Mouse (Mus musculus): Measurements from ENCODE around the gene Dexi. TPM values are rescaled to one million over a fixed set of nuclear protein-coding genes. Genes with fewer than 3 reads are reported as not detected.

Gene Dexi
- polyA plus RNA-seq, 1 experiment from 2014 or later: 3.2 TPM

DNA sequence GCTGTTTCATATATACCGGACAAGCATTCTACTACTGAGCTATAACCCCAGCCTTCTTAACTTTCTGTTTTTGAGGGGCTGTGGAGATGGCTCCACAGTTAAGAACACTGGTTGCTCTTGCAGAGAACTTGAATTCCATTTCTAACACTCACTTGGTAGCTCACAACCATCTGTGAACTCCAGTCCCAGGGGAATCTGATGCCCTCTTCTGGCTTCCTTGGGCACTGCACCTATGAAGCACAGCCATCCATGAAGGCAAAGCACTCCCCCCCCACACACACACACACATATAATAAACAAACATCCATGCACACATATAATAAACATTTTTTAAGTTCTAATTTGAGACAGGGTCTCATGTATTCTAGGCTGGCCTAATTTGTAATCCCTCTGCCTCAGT lies 20.0 kb downstream of the Dexi start:
- ATAC-seq (ENCODE audit: insufficient read depth): no peak
- 74% methylated on average over 1 of the region's 1 CpGs for WGBS (ENCODE audit: insufficient replicate concordance)

DNA sequence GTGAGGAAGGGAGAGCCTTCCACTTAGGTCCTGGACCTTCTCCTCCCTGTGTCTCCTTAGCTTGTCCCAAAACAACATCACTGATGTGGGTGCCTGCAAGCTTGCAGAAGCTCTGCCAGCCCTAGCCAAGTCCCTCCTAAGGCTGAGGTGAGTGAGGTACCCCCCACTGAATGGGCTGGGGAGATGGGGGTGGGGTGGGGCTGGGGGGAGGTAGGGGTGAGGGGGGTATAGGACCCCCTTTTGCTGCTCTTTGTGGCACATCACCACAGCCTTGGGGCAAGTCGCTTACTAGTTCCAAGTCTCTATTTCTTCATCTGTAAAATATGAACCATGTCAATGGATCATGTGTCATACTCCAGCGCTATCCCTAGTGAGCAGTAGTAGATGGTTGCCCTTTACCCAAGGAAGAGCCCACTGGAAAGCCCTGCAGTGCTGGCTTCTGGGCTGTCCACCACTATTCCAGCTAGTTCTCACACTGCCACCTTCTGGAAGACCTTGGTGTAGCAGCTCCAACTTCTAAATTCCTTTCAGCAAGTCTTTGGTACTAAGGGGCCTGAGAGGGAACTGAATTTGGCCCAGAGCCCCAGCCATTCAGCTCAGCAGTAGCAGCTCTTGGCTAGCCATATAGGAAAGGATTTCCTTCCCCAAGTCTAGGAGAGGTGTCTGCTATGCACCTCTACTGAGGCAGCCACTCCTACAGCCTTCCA lies 21.8 kb downstream of the Dexi start:
- no peak overlapping the region for H3K27ac ChIP-seq (replicated peaks)
- H3K36me3 ChIP-seq (replicated peaks): no peaks in the 10 kb centered on the region
- H3K4me3 ChIP-seq (replicated peaks): no peak overlapping the region
- no peak for ATAC-seq (ENCODE audit: insufficient read depth)
- no peaks in the 10 kb centered on the region for H3K9me3 ChIP-seq (replicated peaks)
- H3K4me1 ChIP-seq (replicated peaks): 0 out of 2 replicates have a peak, but pooled peaks cover 2% of the 10 kb centered on the region
- H3K4me2 ChIP-seq: no peak overlapping the region
- H3K9ac ChIP-seq: no peak overlapping the region
- H3K27me3 ChIP-seq: no peaks in the 10 kb centered on the region
- 25% methylated on average over 2 of the region's 2 CpGs for WGBS (ENCODE audit: insufficient replicate concordance)

More for the DNA sequence above, 20.0 kb downstream of the Dexi start:
- no peaks in the 10 kb centered on the region for H3K36me3 ChIP-seq (replicated peaks)
- H3K4me1 ChIP-seq (replicated peaks): 0 out of 2 replicates have a peak, but pooled peaks cover 2% of the 10 kb centered on the region
- no peaks in the 10 kb centered on the region for H3K9me3 ChIP-seq (replicated peaks)
- H3K27me3 ChIP-seq: no peaks in the 10 kb centered on the region
- H3K4me2 ChIP-seq: no peak overlapping the region
- no peak overlapping the region for H3K27ac ChIP-seq (replicated peaks)
- H3K4me3 ChIP-seq (replicated peaks): no peak overlapping the region
- H3K9ac ChIP-seq: no peak overlapping the region

DNA sequence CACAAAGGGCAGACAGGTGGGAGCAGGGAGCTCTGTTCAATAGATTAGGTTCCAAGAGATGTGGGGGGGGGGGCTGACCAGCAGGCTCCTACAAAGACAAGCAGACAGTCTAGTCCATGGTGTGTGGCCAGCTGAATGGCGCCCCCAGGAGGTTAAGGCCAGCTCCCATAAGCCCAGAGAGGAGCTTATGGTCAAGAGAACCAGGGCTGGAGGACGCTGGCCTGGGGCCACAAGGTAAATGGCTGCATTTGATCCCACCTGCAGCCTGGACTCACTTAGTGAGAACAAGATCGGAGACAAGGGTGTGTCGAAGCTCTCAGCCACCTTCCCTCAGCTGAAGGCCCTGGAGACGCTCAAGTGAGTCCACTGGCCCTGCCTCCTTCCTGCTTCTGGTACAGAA lies 24.8 kb downstream of the Dexi start:
- Histone ChIP-seq H3K4me1 (replicated peaks) (no peaks in the 10 kb centered on the region), H3K9ac (no peak overlapping the region), H3K4me3 (replicated peaks) (no peak overlapping the region), H3K9me3 (replicated peaks) (no peaks in the 10 kb centered on the region), H3K27ac (replicated peaks) (no peak overlapping the region), H3K4me2 (no peak overlapping the region), H3K36me3 (replicated peaks) (no peaks in the 10 kb centered on the region), H3K27me3 (no peaks in the 10 kb centered on the region)
- ATAC-seq (ENCODE audit: insufficient read depth): no peak
- 33% methylated on average over 5 of the region's 5 CpGs for WGBS (ENCODE audit: insufficient replicate concordance)

DNA sequence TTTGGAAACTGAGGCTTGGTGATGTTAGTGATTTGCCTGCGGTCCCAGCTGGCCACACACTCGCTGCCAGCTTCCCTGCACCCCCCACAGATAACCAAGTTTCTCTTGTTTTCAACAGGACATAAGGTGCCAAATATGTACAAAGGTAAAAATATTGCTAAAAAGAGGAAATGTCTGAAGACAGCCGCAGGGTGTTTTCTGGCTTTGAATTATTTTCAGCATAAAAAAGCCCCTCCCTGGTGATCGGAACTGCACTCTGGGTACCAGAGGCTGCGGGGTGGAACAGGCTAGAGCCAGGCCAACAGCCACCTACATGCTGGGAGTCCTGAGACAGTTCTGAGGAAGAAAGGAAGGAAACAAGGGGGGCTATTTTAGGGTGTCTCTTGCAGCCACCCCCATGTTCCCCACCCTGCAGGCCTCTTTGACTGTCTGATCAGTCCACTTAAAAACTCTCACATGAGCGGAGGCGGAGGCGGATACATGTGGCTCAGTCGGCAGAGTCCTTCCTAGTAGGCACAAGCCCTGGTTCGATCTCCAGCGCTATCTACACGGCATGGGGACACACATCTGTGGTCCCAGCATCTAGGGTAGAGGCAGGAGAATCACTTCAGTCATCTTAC lies 26.8 kb downstream of the Dexi start:
- Histone ChIP-seq H3K36me3 (replicated peaks) (no peaks in the 10 kb centered on the region), H3K4me3 (replicated peaks) (no peak overlapping the region), H3K4me1 (replicated peaks) (no peaks in the 10 kb centered on the region), H3K27me3 (no peaks in the 10 kb centered on the region), H3K9me3 (replicated peaks) (no peaks in the 10 kb centered on the region), H3K27ac (replicated peaks) (no peak overlapping the region), H3K9ac (no peak overlapping the region), H3K4me2 (no peak overlapping the region)
- WGBS (ENCODE audit: insufficient replicate concordance): 66% methylated on average over 12 of the region's 12 CpGs
- ATAC-seq (ENCODE audit: insufficient read depth): no peak

DNA sequence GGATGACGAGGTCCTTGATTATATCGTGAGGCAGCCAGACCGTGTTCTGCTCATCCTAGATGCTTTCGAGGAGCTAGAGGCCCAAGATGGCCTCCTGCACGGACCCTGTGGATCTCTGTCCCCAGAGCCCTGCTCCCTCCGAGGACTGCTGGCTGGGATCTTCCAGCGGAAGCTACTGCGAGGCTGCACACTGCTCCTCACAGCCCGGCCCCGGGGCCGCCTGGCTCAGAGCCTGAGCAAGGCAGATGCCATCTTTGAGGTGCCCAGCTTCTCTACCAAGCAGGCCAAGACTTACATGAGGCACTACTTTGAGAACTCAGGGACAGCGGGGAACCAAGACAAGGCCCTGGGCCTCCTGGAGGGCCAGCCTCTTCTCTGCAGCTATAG lies 31.7 kb downstream of the Dexi start:
- H3K36me3 ChIP-seq (replicated peaks): no peaks in the 10 kb centered on the region
- H3K4me2 ChIP-seq: no peak overlapping the region
- 65% methylated on average over 12 of the region's 12 CpGs for WGBS (ENCODE audit: insufficient replicate concordance)
- no peak overlapping the region for H3K27ac ChIP-seq (replicated peaks)
- H3K9ac ChIP-seq: no peak overlapping the region
- H3K4me3 ChIP-seq (replicated peaks): no peak overlapping the region
- ATAC-seq (ENCODE audit: insufficient read depth): no peak
- no peaks in the 10 kb centered on the region for H3K9me3 ChIP-seq (replicated peaks)
- no peaks in the 10 kb centered on the region for H3K27me3 ChIP-seq
- H3K4me1 ChIP-seq (replicated peaks): no peaks in the 10 kb centered on the region

DNA sequence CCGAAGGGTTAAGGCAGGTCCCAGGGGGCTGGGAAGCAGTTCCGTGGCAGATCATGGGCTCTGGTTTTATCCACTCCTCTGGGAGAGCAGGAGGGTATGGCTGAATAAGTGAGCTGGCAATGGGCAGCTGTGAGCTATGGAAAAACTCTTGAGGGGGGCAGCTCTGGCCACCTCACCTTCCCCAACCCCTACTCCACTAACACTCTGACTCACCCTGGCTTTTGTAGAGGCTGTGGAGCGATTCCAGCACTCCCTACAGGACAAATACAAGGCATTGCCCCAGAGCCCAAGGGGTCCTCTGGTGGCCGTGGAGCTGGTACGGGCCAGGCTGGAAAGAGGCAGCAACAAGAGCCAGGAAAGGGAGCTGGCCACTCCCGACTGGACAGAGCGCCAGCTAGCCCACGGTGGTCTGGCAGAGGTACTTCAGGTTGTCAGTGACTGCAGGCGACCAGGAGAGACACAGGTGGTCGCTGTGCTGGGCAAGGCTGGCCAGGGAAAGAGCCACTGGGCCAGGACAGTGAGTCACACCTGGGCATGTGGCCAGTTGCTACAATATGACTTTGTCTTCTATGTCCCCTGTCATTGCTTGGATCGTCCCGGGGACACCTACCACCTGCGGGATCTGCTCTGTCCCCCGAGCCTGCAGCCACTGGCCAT lies 32.2 kb downstream of the Dexi start:
- Histone ChIP-seq H3K4me1 (replicated peaks) (no peaks in the 10 kb centered on the region), H3K9ac (no peak overlapping the region), H3K4me2 (no peak overlapping the region), H3K27me3 (no peaks in the 10 kb centered on the region), H3K36me3 (replicated peaks) (no peaks in the 10 kb centered on the region), H3K4me3 (replicated peaks) (no peak overlapping the region), H3K9me3 (replicated peaks) (no peaks in the 10 kb centered on the region), H3K27ac (replicated peaks) (no peak overlapping the region)
- ATAC-seq (ENCODE audit: insufficient read depth): no peak
- 42% methylated on average over 14 of the region's 14 CpGs for WGBS (ENCODE audit: insufficient replicate concordance)

DNA sequence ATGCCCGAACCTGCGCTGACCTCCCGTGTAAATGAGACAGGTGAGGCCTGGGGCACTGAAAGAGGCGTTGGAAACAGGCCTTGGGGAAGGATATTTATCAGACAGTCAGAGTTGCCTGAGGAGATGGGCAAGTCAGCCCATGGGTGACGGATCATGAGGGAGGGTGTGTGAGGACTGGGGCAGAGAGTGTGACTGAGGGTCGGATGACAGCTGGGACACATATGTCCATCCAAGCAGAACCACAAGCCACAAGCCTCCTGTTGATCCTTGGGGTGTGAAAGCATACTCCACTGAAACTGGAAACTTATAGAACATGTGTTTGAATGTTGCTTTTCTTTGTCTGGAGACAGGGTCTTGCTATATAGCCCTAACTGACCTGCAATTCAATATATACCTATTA lies 34.2 kb downstream of the Dexi start:
- Histone ChIP-seq H3K27me3 (no peaks in the 10 kb centered on the region), H3K27ac (replicated peaks) (no peak overlapping the region), H3K36me3 (replicated peaks) (no peaks in the 10 kb centered on the region), H3K4me1 (replicated peaks) (no peaks in the 10 kb centered on the region), H3K4me3 (replicated peaks) (no peak overlapping the region), H3K9me3 (replicated peaks) (no peaks in the 10 kb centered on the region), H3K9ac (no peak overlapping the region), H3K4me2 (no peak overlapping the region)
- no peak for ATAC-seq (ENCODE audit: insufficient read depth)
- WGBS (ENCODE audit: insufficient replicate concordance): 53% methylated on average over 6 of the region's 6 CpGs

DNA sequence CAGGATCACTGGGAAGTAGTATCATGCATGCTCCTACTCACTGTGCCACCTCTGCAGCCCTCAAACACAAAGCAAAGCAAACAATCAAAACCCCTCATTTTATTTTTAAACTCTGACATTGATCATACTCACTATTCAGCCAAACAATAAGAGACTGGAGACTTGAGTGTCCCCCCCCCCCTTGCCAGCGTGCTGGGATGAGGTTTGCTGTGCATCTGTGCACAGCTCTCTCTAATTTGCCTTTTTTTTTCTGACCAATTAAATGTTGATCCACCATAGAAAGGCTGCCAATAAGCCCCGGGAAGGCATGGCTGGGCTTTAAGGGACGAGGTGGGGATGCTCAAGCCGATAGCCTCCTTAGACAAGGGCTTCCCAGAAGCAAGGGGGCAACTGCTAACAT lies 35.4 kb downstream of the Dexi start:
- Histone ChIP-seq H3K4me1 (replicated peaks) (no peaks in the 10 kb centered on the region), H3K4me3 (replicated peaks) (no peak overlapping the region), H3K9me3 (replicated peaks) (no peaks in the 10 kb centered on the region), H3K27ac (replicated peaks) (no peak overlapping the region), H3K9ac (no peak overlapping the region), H3K36me3 (replicated peaks) (no peaks in the 10 kb centered on the region), H3K4me2 (no peak overlapping the region), H3K27me3 (no peaks in the 10 kb centered on the region)
- no peak for ATAC-seq (ENCODE audit: insufficient read depth)
- 62% methylated on average over 4 of the region's 4 CpGs for WGBS (ENCODE audit: insufficient replicate concordance)

DNA sequence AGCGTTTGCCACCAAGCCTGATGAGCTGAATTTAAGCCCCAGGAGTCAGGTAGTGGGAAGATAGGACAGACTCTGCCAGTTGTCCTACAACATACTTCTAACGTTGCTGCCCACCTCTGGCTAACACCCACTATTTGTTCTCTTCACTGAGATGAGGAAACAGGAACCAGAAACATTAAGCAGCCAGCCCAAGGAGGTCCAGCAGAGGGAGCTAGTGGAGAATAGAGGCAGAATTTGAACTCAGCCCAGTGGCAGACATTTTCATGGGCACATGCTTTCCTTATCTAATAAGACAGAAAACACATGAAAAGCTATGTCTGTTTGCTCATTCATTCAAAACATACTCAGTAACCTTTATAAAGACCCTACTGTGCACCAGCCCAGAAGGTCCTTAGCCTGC lies 39.8 kb downstream of the Dexi start:
- Histone ChIP-seq H3K27me3 (no peaks in the 10 kb centered on the region), H3K27ac (replicated peaks) (no peak overlapping the region), H3K9me3 (replicated peaks) (no peaks in the 10 kb centered on the region), H3K4me2 (no peak overlapping the region), H3K4me1 (replicated peaks) (no peaks in the 10 kb centered on the region), H3K9ac (no peak overlapping the region), H3K4me3 (replicated peaks) (no peak overlapping the region), H3K36me3 (replicated peaks) (no peaks in the 10 kb centered on the region)
- no peak for ATAC-seq (ENCODE audit: insufficient read depth)
- WGBS (ENCODE audit: insufficient replicate concordance): 50% methylated on average over 2 of the region's 2 CpGs

DNA sequence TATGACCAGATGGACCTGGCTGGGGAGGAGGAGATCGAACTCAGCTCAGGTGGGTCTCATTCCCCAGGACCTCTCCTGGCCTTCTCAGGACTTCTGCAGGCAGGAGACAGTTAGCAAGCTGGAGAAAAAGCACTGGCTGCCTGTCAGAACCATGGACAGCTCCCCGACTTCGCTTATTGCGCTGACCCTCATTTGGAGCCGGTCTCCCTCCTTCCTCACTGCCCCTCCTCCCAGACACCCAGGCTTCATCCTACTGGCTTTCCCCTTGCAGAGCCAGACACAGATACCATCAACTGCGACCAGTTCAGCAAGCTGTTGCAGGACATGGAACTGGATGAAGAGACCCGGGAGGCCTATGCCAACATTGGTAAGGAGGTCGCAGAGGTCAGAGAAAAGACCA lies 41.0 kb downstream of the Dexi start:
- no peak for ATAC-seq (ENCODE audit: insufficient read depth)
- Histone ChIP-seq H3K27ac (replicated peaks) (no peak overlapping the region), H3K9me3 (replicated peaks) (no peaks in the 10 kb centered on the region), H3K27me3 (no peaks in the 10 kb centered on the region), H3K4me1 (replicated peaks) (no peaks in the 10 kb centered on the region), H3K9ac (no peak overlapping the region), H3K4me2 (no peak overlapping the region), H3K36me3 (replicated peaks) (no peaks in the 10 kb centered on the region), H3K4me3 (replicated peaks) (no peak overlapping the region)
- WGBS (ENCODE audit: insufficient replicate concordance): 11% methylated on average over 8 of the region's 8 CpGs

DNA sequence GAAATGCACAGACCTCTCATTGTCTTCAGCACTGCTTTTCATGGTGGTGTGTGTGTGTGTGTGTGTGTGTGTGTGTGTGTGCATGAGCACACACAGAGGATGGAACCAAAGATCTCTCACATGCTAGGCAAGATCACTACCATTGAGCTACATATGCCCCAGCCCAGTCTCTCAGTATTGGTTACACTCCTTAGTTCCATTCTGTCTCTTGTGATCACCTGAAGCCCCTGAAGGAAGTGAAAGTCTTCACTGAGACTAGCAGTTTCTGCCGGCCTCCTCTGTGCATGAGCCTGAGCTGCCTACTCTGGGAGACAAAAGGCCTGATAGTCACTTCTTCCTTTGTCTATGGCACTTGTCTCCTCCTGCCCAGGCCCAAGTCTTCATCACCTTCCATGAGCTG lies 43.7 kb downstream of the Dexi start:
- WGBS (ENCODE audit: insufficient replicate concordance): 44% methylated on average over 1 of the region's 1 CpGs
- Histone ChIP-seq H3K9me3 (replicated peaks) (no peaks in the 10 kb centered on the region), H3K36me3 (replicated peaks) (no peaks in the 10 kb centered on the region), H3K9ac (no peak overlapping the region), H3K27me3 (no peaks in the 10 kb centered on the region), H3K4me3 (replicated peaks) (no peak overlapping the region), H3K4me1 (replicated peaks) (no peaks in the 10 kb centered on the region), H3K4me2 (no peak overlapping the region), H3K27ac (replicated peaks) (no peak overlapping the region)
- ATAC-seq (ENCODE audit: insufficient read depth): no peak

All from liver, embryonic 15.5 days (tissue).